Mouse (Mus musculus): Measurements from ENCODE around the gene Plekhh3.

- TF ChIP-seq CTCF (IDR thresholded peaks at IDR 0.05; ENCODE audit: low read depth) = no peak
- no peak for TF ChIP-seq EP300 (optimal IDR thresholded peaks at IDR 0.05)
Observed at GRCm38 (mm10) chr11:101137000-101137399, 34.2 kb downstream of the Plekhh3 start.

Measured in stomach, postnatal 0 days (tissue).